Mouse (Mus musculus): Measurements from ENCODE around the gene Slc13a3. TPM values are rescaled to one million over a fixed set of nuclear protein-coding genes. Genes with fewer than 3 reads are reported as not detected.

The Slc13a3 gene
- total and polyA plus RNA-seq, 3 experiments, result not detected

DNA sequence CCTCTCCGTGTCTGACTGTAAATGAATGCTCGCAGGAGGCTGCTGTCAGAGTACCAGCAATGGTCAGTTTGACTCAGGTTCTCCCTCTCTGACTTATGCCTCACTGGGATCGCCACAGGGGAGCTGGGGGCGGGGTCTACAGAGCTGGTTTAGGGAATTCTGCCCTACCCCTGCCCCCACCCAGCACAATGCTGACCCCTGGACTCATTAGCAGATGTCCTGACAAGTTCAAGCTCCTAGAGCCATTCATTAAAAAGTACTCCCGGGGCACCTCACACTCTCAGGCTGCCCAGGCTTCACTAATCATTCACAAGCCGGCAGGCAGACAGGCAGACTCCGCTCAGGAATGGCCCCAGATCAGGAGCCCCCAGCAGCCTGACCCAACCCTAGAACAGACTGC is 13.4 kb downstream of the Slc13a3 start:
- Histone ChIP-seq H3K9me3 (replicated peaks; ENCODE audit: low read length) (no peaks in the 10 kb centered on the region), H3K4me3 (replicated peaks in 1 of 3; ENCODE audit: low read depth in 2 of 3, low read length in 2 of 3, poor library complexity in 1 of 3) (no peak overlapping the region), H3K36me3 (replicated peaks in 1 of 2; ENCODE audit: control insufficient read depth in 1 of 2, insufficient read depth in 1 of 2, low read length in 1 of 2) (no peaks in the 10 kb centered on the region), H3K79me2 (replicated peaks; ENCODE audit: control insufficient read depth, extremely low read depth, insufficient read depth, poor library complexity, severe bottlenecking) (no peaks in the 10 kb centered on the region), H3K4me2 (ENCODE audit: insufficient read depth, low read depth, poor library complexity, severe bottlenecking) (no peak overlapping the region), H3K4me1 (ENCODE audit: control insufficient read depth in 1 of 2, insufficient read depth in 2 of 2) (no peaks in the 10 kb centered on the region), H3K9ac (ENCODE audit: insufficient read depth, low read depth) (no peak overlapping the region), H3K27me3 (replicated peaks) (peaks cover 95% of the 10 kb centered on the region), H3K27ac (ENCODE audit: insufficient read depth, low read depth) (no peak overlapping the region)
- TF ChIP-seq KAT2A (IDR thresholded peaks at IDR 0.05; ENCODE audit: insufficient replicate concordance, low read length) (no peak), MAX (IDR thresholded peaks at IDR 0.05; ENCODE audit: low read length) (no peak), NELFE (IDR thresholded peaks at IDR 0.05; ENCODE audit: low read depth, low read length) (no peak), TBP (conservative IDR thresholded peaks at IDR 0.05; ENCODE audit: low read depth, low read length) (no peak), MYC (IDR thresholded peaks at IDR 0.05; ENCODE audit: low read depth, low read length) (no peak), EP300 (IDR thresholded peaks at IDR 0.05; ENCODE audit: low read length) (no peak), CTCF (conservative IDR thresholded peaks at IDR 0.05 in 1 of 2, IDR thresholded peaks at IDR 0.05 in 1 of 2; ENCODE audit: low read depth in 2 of 2, low read length in 2 of 2) (no peak), PAX5 (IDR thresholded peaks at IDR 0.05; ENCODE audit: low read length) (no peak), MXI1 (IDR thresholded peaks at IDR 0.05; ENCODE audit: low read depth, low read length) (no peak), SIN3A (IDR thresholded peaks at IDR 0.05; ENCODE audit: low read length) (no peak), E2F4 (IDR thresholded peaks at IDR 0.05; ENCODE audit: insufficient replicate concordance, low read depth, low read length) (no peak), USF2 (conservative IDR thresholded peaks at IDR 0.05; ENCODE audit: low read depth, low read length) (no peak), ETS1 (conservative IDR thresholded peaks at IDR 0.05; ENCODE audit: low read depth, low read length) (no peak), GABPA (IDR thresholded peaks at IDR 0.05; ENCODE audit: insufficient replicate concordance, low read depth, low read length) (no peak), IRF4 (IDR thresholded peaks at IDR 0.05; ENCODE audit: low read depth, low read length) (no peak), POLR2AphosphoS2 (IDR thresholded peaks at IDR 0.05; ENCODE audit: low read depth, low read length) (no peak)
- dilution Hi-C loops (cut with MboI; ENCODE audit: extremely low pct_ligation_motif_present, extremely low pct_unique_long_range_greater_than_20kb, low sequenced_read_pairs) (no loop called here), in situ Hi-C loops (cut with MboI; ENCODE audit: low pct_ligation_motif_present, low pct_unique_long_range_greater_than_20kb, low sequenced_read_pairs) (no loop called here)
- no peak for DNase-seq (ENCODE audit: extremely low read depth)

DNA sequence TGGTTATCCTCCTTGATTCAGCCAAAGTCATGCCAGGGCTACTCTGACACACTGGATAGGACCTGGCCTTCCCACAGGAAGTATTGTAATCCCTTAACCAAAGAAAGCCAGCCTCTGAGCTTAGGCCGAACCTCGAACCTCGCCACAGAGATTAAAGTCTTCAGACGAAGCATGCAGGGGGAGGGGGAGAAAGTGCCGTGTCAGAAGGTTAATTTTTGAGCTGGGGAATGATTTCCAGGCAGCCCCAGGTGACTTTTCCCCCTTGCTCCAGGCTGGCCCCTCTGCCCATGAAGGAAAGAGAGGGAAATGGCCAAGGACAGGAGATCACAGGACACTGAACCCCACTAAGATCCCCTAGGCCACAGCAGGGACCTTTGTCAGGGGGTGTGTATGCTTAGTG is 14.8 kb downstream of the Slc13a3 start:
- in situ Hi-C loops (cut with MboI; ENCODE audit: low pct_ligation_motif_present, low pct_unique_long_range_greater_than_20kb, low sequenced_read_pairs) (no loop called here), dilution Hi-C loops (cut with MboI; ENCODE audit: extremely low pct_ligation_motif_present, extremely low pct_unique_long_range_greater_than_20kb, low sequenced_read_pairs) (no loop called here)
- H3K27me3 ChIP-seq (replicated peaks), result peaks cover 94% of the 10 kb centered on the region
- peaks cover 6 to 7% of the 10 kb centered on the region in 2 experiments; a peak in 3 of 4 replicates for H3K4me1 ChIP-seq (ENCODE audit: control insufficient read depth in 1 of 2, insufficient read depth in 2 of 2)
- no peak overlapping the region for H3K4me2 ChIP-seq (ENCODE audit: insufficient read depth, low read depth, poor library complexity, severe bottlenecking)
- no peak overlapping the region for H3K4me3 ChIP-seq (replicated peaks in 1 of 3; ENCODE audit: low read depth in 2 of 3, low read length in 2 of 3, poor library complexity in 1 of 3)
- no peak overlapping the region for H3K9ac ChIP-seq (ENCODE audit: insufficient read depth, low read depth)
- no peak overlapping the region for H3K27ac ChIP-seq (ENCODE audit: insufficient read depth, low read depth)
- no peaks in the 10 kb centered on the region for H3K9me3 ChIP-seq (replicated peaks; ENCODE audit: low read length)
- no peak for DNase-seq (ENCODE audit: extremely low read depth)
- no peaks in the 10 kb centered on the region for H3K36me3 ChIP-seq (replicated peaks in 1 of 2; ENCODE audit: control insufficient read depth in 1 of 2, insufficient read depth in 1 of 2, low read length in 1 of 2)
- H3K79me2 ChIP-seq (replicated peaks; ENCODE audit: control insufficient read depth, extremely low read depth, insufficient read depth, poor library complexity, severe bottlenecking), result no peaks in the 10 kb centered on the region
- TF ChIP-seq JUN (IDR thresholded peaks at IDR 0.05; ENCODE audit: insufficient read depth, low read depth, low read length) (no peak), MYC (IDR thresholded peaks at IDR 0.05; ENCODE audit: low read depth, low read length) (no peak), USF1 (IDR thresholded peaks at IDR 0.05; ENCODE audit: low read depth, low read length) (no peak), TBP (conservative IDR thresholded peaks at IDR 0.05; ENCODE audit: low read depth, low read length) (no peak), SMC3 (IDR thresholded peaks at IDR 0.05; ENCODE audit: low read depth, low read length) (no peak), JUND (conservative IDR thresholded peaks at IDR 0.05; ENCODE audit: low read depth, low read length) (no peak), ZC3H11A (IDR thresholded peaks at IDR 0.05; ENCODE audit: low read depth, low read length) (no peak), KAT2A (IDR thresholded peaks at IDR 0.05; ENCODE audit: insufficient replicate concordance, low read length) (no peak), HCFC1 (IDR thresholded peaks at IDR 0.05; ENCODE audit: low read depth, low read length) (no peak), GABPA (IDR thresholded peaks at IDR 0.05; ENCODE audit: insufficient replicate concordance, low read depth, low read length) (no peak), PAX5 (IDR thresholded peaks at IDR 0.05; ENCODE audit: low read length) (no peak)
